Mouse (Mus musculus): Measurements from ENCODE around the gene Pgam2. TPM values are rescaled to one million over a fixed set of nuclear protein-coding genes. Genes with fewer than 3 reads are reported as not detected.

Pgam2 gene
- polyA plus RNA-seq, 1 experiment: 157 TPM

- Histone ChIP-seq H3K4me1 (ENCODE audit: control insufficient read depth, insufficient read depth, low read length) (0 out of 2 replicates have a peak, but pooled peaks cover 4% of the 10 kb centered on the region), H3K36me3 (ENCODE audit: control insufficient read depth, insufficient read depth, low read length) (no peaks in the 10 kb centered on the region), H3K27me3 (replicated peaks; ENCODE audit: control insufficient read depth, insufficient read depth, low read length) (no peaks in the 10 kb centered on the region), H3K4me3 (ENCODE audit: insufficient read depth, low read depth, low read length) (no peak overlapping the region), H3K27ac (ENCODE audit: insufficient read depth, low read depth, low read length) (no peak overlapping the region)
- TF ChIP-seq POLR2A (IDR thresholded peaks at IDR 0.05; ENCODE audit: low read depth, low read length) (no peak), CTCF (conservative IDR thresholded peaks at IDR 0.05; ENCODE audit: insufficient read depth, insufficient read length, low read depth, low read length) (no peak)
- DNase-seq: peak; percentile 15
- WGBS: 62% methylated on average over 17 of the region's 17 CpGs
Measured at GRCm38 (mm10) chr11:5799621-5800490, 3.7 kb downstream of the Pgam2 start.

GRCm38 (mm10) chr11:5797928-5798327 lies 5.6 kb downstream of the Pgam2 start:
- TF ChIP-seq POLR2A (IDR thresholded peaks at IDR 0.05; ENCODE audit: low read depth, low read length) (no peak), CTCF (conservative IDR thresholded peaks at IDR 0.05; ENCODE audit: insufficient read depth, insufficient read length, low read depth, low read length) (no peak)
- H3K4me3 ChIP-seq (ENCODE audit: insufficient read depth, low read depth, low read length): no peak overlapping the region
- no peaks in the 10 kb centered on the region for H3K36me3 ChIP-seq (ENCODE audit: control insufficient read depth, insufficient read depth, low read length)
- DNase-seq: no peak
- H3K27ac ChIP-seq (ENCODE audit: insufficient read depth, low read depth, low read length): no peak overlapping the region
- 66% methylated on average over 5 of the region's 5 CpGs for WGBS
- 0 out of 2 replicates have a peak, but pooled peaks cover 4% of the 10 kb centered on the region for H3K4me1 ChIP-seq (ENCODE audit: control insufficient read depth, insufficient read depth, low read length)
- H3K27me3 ChIP-seq (replicated peaks; ENCODE audit: control insufficient read depth, insufficient read depth, low read length): no peaks in the 10 kb centered on the region

GRCm38 (mm10) chr11:5797371-5797770 lies 6.2 kb downstream of the Pgam2 start:
- TF ChIP-seq CTCF (conservative IDR thresholded peaks at IDR 0.05; ENCODE audit: insufficient read depth, insufficient read length, low read depth, low read length) (no peak), POLR2A (IDR thresholded peaks at IDR 0.05; ENCODE audit: low read depth, low read length) (no peak)
- Histone ChIP-seq H3K36me3 (ENCODE audit: control insufficient read depth, insufficient read depth, low read length) (no peaks in the 10 kb centered on the region), H3K27me3 (replicated peaks; ENCODE audit: control insufficient read depth, insufficient read depth, low read length) (no peaks in the 10 kb centered on the region), H3K27ac (ENCODE audit: insufficient read depth, low read depth, low read length) (no peak overlapping the region), H3K4me3 (ENCODE audit: insufficient read depth, low read depth, low read length) (no peak overlapping the region), H3K4me1 (ENCODE audit: control insufficient read depth, insufficient read depth, low read length) (0 out of 2 replicates have a peak, but pooled peaks cover 4% of the 10 kb centered on the region)
- no peak for DNase-seq
- WGBS: 56% methylated on average over 11 of the region's 11 CpGs

- Histone ChIP-seq H3K27me3 (replicated peaks; ENCODE audit: control insufficient read depth, insufficient read depth, low read length) (no peaks in the 10 kb centered on the region), H3K4me3 (ENCODE audit: insufficient read depth, low read depth, low read length) (no peak overlapping the region), H3K27ac (ENCODE audit: insufficient read depth, low read depth, low read length) (no peak overlapping the region), H3K4me1 (ENCODE audit: control insufficient read depth, insufficient read depth, low read length) (0 out of 2 replicates have a peak, but pooled peaks cover 4% of the 10 kb centered on the region), H3K36me3 (ENCODE audit: control insufficient read depth, insufficient read depth, low read length) (no peaks in the 10 kb centered on the region)
- TF ChIP-seq CTCF (conservative IDR thresholded peaks at IDR 0.05; ENCODE audit: insufficient read depth, insufficient read length, low read depth, low read length) (no peak), POLR2A (IDR thresholded peaks at IDR 0.05; ENCODE audit: low read depth, low read length) (no peak)
- DNase-seq: no peak
- 74% methylated on average over 15 of the region's 15 CpGs for WGBS
Measured at GRCm38 (mm10) chr11:5796939-5797338, 6.6 kb downstream of the Pgam2 start.

- no peak overlapping the region for H3K4me3 ChIP-seq (ENCODE audit: insufficient read depth, low read depth, low read length)
- TF ChIP-seq POLR2A (IDR thresholded peaks at IDR 0.05; ENCODE audit: low read depth, low read length): no peak
- TF ChIP-seq CTCF (conservative IDR thresholded peaks at IDR 0.05; ENCODE audit: insufficient read depth, insufficient read length, low read depth, low read length): no peak
- H3K4me1 ChIP-seq (ENCODE audit: control insufficient read depth, insufficient read depth, low read length): 0 out of 2 replicates have a peak, but pooled peaks cover under 1% of the 10 kb centered on the region
- no peak overlapping the region for H3K27ac ChIP-seq (ENCODE audit: insufficient read depth, low read depth, low read length)
- 93% methylated on average over 7 of the region's 7 CpGs for WGBS
- no peaks in the 10 kb centered on the region for H3K36me3 ChIP-seq (ENCODE audit: control insufficient read depth, insufficient read depth, low read length)
- H3K27me3 ChIP-seq (replicated peaks; ENCODE audit: control insufficient read depth, insufficient read depth, low read length): no peaks in the 10 kb centered on the region
- no peak for DNase-seq
Measured at GRCm38 (mm10) chr11:5795706-5796105, 7.8 kb downstream of the Pgam2 start.

GRCm38 (mm10) chr11:5795290-5795689 lies 8.2 kb downstream of the Pgam2 start:
- H3K27ac ChIP-seq (ENCODE audit: insufficient read depth, low read depth, low read length): no peak overlapping the region
- 87% methylated on average over 9 of the region's 9 CpGs for WGBS

GRCm38 (mm10) chr11:5790431-5790830 lies 13.1 kb downstream of the Pgam2 start:
- no peaks in the 10 kb centered on the region for H3K27me3 ChIP-seq (replicated peaks; ENCODE audit: control insufficient read depth, insufficient read depth, low read length)
- no peak overlapping the region for H3K27ac ChIP-seq (ENCODE audit: insufficient read depth, low read depth, low read length)
- no peaks in the 10 kb centered on the region for H3K36me3 ChIP-seq (ENCODE audit: control insufficient read depth, insufficient read depth, low read length)
- DNase-seq: no peak
- WGBS: 73% methylated on average over 1 of the region's 1 CpGs
- no peak overlapping the region for H3K4me3 ChIP-seq (ENCODE audit: insufficient read depth, low read depth, low read length)
- peaks cover 5% of the 10 kb centered on the region for H3K4me1 ChIP-seq (ENCODE audit: control insufficient read depth, insufficient read depth, low read length)
- no peak for TF ChIP-seq POLR2A (IDR thresholded peaks at IDR 0.05; ENCODE audit: low read depth, low read length)
- no peak for TF ChIP-seq CTCF (conservative IDR thresholded peaks at IDR 0.05; ENCODE audit: insufficient read depth, insufficient read length, low read depth, low read length)

More at GRCm38 (mm10) chr11:5795290-5795689, 8.2 kb downstream of the Pgam2 start:
- Histone ChIP-seq H3K4me3 (ENCODE audit: insufficient read depth, low read depth, low read length) (no peak overlapping the region), H3K27me3 (replicated peaks; ENCODE audit: control insufficient read depth, insufficient read depth, low read length) (no peaks in the 10 kb centered on the region), H3K36me3 (ENCODE audit: control insufficient read depth, insufficient read depth, low read length) (no peaks in the 10 kb centered on the region), H3K4me1 (ENCODE audit: control insufficient read depth, insufficient read depth, low read length) (no peaks in the 10 kb centered on the region)
- no peak for TF ChIP-seq CTCF (conservative IDR thresholded peaks at IDR 0.05; ENCODE audit: insufficient read depth, insufficient read length, low read depth, low read length)
- TF ChIP-seq POLR2A (IDR thresholded peaks at IDR 0.05; ENCODE audit: low read depth, low read length): no peak
- DNase-seq: no peak

All from kidney, adult 2 months (tissue).